Mouse (Mus musculus) limb, embryonic 10.5 days (tissue): ENCODE measurements around the gene Ccdc157. TPM values are rescaled to one million over a fixed set of nuclear protein-coding genes. Genes with fewer than 3 reads are reported as not detected.

Source experiments
- microRNA-seq: library from miRNA; unstranded; fragments of <30 nt; microRNA quantifications from one replicate; pipeline ENCODE4, GENCODE M21; 2017
- polyA plus RNA-seq: library from polyadenylated mRNA; unstranded; fragments of >200 nt; fragmentation: Nextera tagmentation; extraction: Ambion mirVana; gene quantifications from 2 replicates; pipeline ENCODE4 v1.2.1, GENCODE M21; 2016

The Ccdc157 gene
- polyA plus RNA-seq, 1 experiment from 2014 or later, result 9.4 TPM

Small RNA genes within 50 kb of the gene (microRNA-seq; reads per million reads assigned to microRNA genes)
- 3.5 reads per million, percentile 4 among the genes with 10 or more reads in this experiment for gene Mir3060

Other genes with a start within 250 kb of the Ccdc157 start
- 2.5 and 2.6 TPM in 2 replicates for gene Slc35e4, start 245.6 kb downstream of the Ccdc157 start, polyA plus RNA-seq
- gene Tcn2, start 228.1 kb downstream of the Ccdc157 start, polyA plus RNA-seq, result 19.5 and 23.9 TPM in 2 replicates
- gene Pes1, start 196.3 kb downstream of the Ccdc157 start, polyA plus RNA-seq, result 106 and 115 TPM in 2 replicates
- gene 4930556J24Rik, start 183.5 kb downstream of the Ccdc157 start, polyA plus RNA-seq, result 0.13 and 0.25 TPM in 2 replicates
- gene Gal3st1, start 176.7 kb downstream of the Ccdc157 start, polyA plus RNA-seq, result 0.55 and 1.8 TPM in 2 replicates
- gene Sec14l4, start 128.8 kb downstream of the Ccdc157 start, polyA plus RNA-seq, result 0.06 TPM in 1 of 2 replicates, not detected in the other
- not detected in 2 replicates for gene Sec14l3, start 95.5 kb downstream of the Ccdc157 start, polyA plus RNA-seq
- gene Mtfp1, start 64.8 kb downstream of the Ccdc157 start, polyA plus RNA-seq, result 12.5 and 16.2 TPM in 2 replicates
- 1.5 and 2.7 TPM in 2 replicates for gene Sec14l2, start 36.9 kb downstream of the Ccdc157 start, polyA plus RNA-seq
- gene Rnf215, start 25.1 kb downstream of the Ccdc157 start, polyA plus RNA-seq, result 16.3 and 23.3 TPM in 2 replicates
- 101 and 105 TPM in 2 replicates for gene Sf3a1, start 57 bp upstream of the Ccdc157 start, polyA plus RNA-seq
- 27.4 and 37.4 TPM in 2 replicates for gene Tbc1d10a, start 26.5 kb upstream of the Ccdc157 start, polyA plus RNA-seq
- gene Castor1, start 57.9 kb upstream of the Ccdc157 start, polyA plus RNA-seq, result 1.8 and 2.1 TPM in 2 replicates
- gene Osm, start 76.1 kb upstream of the Ccdc157 start, polyA plus RNA-seq, result not detected in 2 replicates
- gene Lif, start 97.3 kb upstream of the Ccdc157 start, polyA plus RNA-seq, result 0.05 and 0.06 TPM in 2 replicates